Mouse (Mus musculus) neural tube, embryonic 13.5 days (tissue): ENCODE measurements around the gene Folr1. TPM values are rescaled to one million over a fixed set of nuclear protein-coding genes. Genes with fewer than 3 reads are reported as not detected.

Experiments
- ATAC-seq: fragments of 200-750 bp; cut with Nextera tagmentation; 2 replicates; pipeline ENCODE4 v1.8.0; 2017; ENCODE audit warnings: low read depth, mild to moderate bottlenecking, moderate TSS enrichment, moderate library complexity
- H3K27ac ChIP-seq: fragments of 300-500 bp; sonication (generic); replicated peaks from 2 replicates; pipeline ENCODE4 v1.5.1; 2015; ENCODE audit warnings: moderate library complexity, mild to moderate bottlenecking, inconsistent platforms
- H3K27me3 ChIP-seq: fragments of 300-500 bp; sonication (generic); 2 replicates; pipeline ENCODE4 v1.6.1; 2015; ENCODE audit warnings: mild to moderate bottlenecking, inconsistent platforms
- H3K36me3 ChIP-seq: fragments of 300-500 bp; sonication (generic); 2 replicates; pipeline ENCODE4 v1.6.1; 2015; ENCODE audit warnings: mild to moderate bottlenecking, inconsistent platforms
- H3K4me1 ChIP-seq: fragments of 300-500 bp; sonication (generic); replicated peaks from 2 replicates; pipeline ENCODE4 v1.6.1; 2015; ENCODE audit warnings: inconsistent platforms
- H3K4me2 ChIP-seq: fragments of 300-500 bp; sonication (generic); 2 replicates; pipeline ENCODE4 v1.6.1; 2015; ENCODE audit warnings: inconsistent platforms, mild to moderate bottlenecking, moderate library complexity
- H3K4me3 ChIP-seq: fragments of 300-500 bp; sonication (generic); 2 replicates; pipeline ENCODE4 v1.5.1; 2015; ENCODE audit warnings: mild to moderate bottlenecking, inconsistent platforms
- H3K9ac ChIP-seq: fragments of 300-500 bp; sonication (generic); 2 replicates; pipeline ENCODE4 v1.6.1; 2015; ENCODE audit warnings: moderate library complexity, mild to moderate bottlenecking, inconsistent platforms
- H3K9me3 ChIP-seq: fragments of 300-500 bp; sonication (generic); 2 replicates; pipeline ENCODE4 v1.6.1; 2016; ENCODE audit warnings: inconsistent platforms
- WGBS: fragments of 180-500 bp; shearing (Covaris S2); methylation state at CpG from one replicate; pipeline ENCODE4 v1.1.7; 2015; 5-methylcytosine and 5-hydroxymethylcytosine counted together
- microRNA-seq: library from miRNA; unstranded; fragments of <30 nt; microRNA quantifications from one replicate; pipeline ENCODE4, GENCODE M21; 2016
- polyA plus RNA-seq: library from polyadenylated mRNA; unstranded; fragments of >200 nt; fragmentation: Nextera tagmentation; extraction: Ambion mirVana; gene quantifications from 2 replicates; pipeline ENCODE4 v1.2.1, GENCODE M21; 2015

The Folr1 gene
- polyA plus RNA-seq, 1 experiment from 2014 or later: 0.77 TPM

DNA sequence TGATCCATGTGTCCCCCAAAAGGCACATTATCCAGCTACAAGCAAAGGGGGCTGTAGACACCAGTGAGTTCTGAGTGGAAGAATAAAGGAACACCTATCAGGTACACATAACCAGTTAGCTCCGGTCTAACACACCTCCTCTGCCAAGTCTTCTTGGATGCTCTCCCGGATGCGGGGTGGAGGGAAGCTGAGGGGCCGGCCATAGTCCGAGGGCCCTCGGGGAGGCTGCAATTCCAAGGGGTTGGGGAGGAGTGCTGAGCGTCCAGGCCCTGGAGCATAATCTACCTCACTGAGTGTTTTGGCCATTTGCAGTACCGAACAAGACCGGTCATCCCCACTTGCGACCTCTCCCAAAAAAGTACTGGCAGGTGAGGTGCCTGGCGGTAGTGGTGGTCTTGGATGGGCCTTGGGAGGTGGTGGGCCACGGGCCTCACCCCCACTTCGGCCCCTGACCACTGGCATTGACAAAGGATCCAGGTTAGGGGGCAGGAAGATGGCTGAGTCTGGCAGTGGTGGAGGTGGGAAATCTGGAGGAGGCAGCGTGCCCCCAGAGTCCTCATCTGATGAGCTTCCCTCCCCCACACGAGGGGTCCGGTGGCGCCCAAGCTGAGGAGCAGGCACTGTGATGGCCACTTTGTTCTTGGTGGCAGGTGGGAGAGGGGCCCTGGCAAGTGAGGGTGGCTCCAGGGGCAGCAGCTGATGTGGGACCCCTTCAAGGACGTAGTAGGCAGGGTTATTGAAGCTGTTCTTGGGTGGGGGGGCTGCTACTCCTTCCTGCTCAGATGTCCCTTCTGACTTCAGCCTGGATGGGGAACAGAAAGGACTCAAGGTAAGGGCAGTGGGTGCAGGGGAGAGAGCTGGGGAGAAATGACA is 46.6 kb downstream of the Folr1 start:
- H3K36me3 ChIP-seq: peaks cover 43% of the 10 kb centered on the region

DNA sequence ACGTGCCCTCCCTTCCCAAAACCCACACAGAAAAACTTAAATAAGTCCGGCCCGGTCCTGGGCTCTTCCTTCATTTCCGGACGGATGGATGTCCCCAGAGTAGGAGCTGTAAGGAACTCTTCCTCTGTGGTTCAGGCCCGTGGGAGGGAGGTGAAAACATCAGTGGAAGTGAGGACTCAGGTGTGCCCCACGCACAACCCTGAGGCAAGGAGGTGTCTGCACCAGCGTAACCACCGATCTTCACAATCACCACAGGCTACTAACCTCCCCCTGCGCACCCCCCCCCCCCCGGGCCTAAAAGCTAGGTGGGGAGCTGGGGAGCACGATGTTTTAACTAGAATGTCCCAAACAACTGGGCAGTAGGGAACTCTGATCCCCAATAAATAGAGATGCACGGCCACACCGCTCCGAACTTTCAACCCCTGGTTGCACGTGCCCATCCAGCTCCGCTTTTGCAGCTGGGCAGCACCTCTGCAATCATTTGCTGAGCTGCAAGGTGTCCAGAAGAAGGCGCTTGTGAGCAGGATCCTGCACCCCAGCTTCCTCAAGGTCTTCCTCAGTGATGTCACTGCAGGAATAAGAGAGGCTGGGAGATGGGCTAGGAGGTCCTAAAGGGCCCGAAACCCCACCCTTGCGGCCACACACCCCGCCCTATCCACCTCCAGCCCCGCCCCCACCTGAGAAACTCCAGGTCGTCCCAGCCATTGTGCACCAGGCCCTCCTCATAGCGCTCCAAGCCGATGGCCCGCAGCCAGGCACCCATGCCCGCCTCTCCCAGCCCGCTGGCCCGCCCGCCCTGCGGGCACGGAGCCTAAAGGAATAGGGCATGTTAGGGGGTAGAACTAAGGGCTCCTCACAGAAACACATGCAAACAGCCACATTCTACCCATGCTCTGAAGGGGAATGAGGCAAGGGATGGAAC is 47.5 kb downstream of the Folr1 start:
- Histone ChIP-seq H3K4me2 (0 out of 2 replicates have a peak overlapping the region, but pooled peaks have one; percentile 11), H3K36me3 (peaks cover 34% of the 10 kb centered on the region)

More for the DNA sequence above, 46.6 kb downstream of the Folr1 start:
- no peak for ATAC-seq
- 85% methylated on average over 18 of the region's 18 CpGs for WGBS
- peaks cover 28% of the 10 kb centered on the region for H3K4me1 ChIP-seq
- H3K4me3 ChIP-seq: no peak overlapping the region
- peaks cover 51% of the 10 kb centered on the region for H3K27me3 ChIP-seq
- no peak overlapping the region for H3K4me2 ChIP-seq
- no peaks in the 10 kb centered on the region for H3K9me3 ChIP-seq
- H3K9ac ChIP-seq: no peak overlapping the region
- no peak overlapping the region for H3K27ac ChIP-seq

GRCm38 (mm10) chr7:101821571-101822501 is 48.8 kb downstream of the Folr1 start:
- Histone ChIP-seq H3K9ac (peak overlapping the region; percentile 54), H3K4me2 (peak overlapping the region; percentile 65), H3K36me3 (peaks cover 23% of the 10 kb centered on the region; the same call in 1 of the 2 replicates), H3K27me3 (peaks cover 73% of the 10 kb centered on the region), H3K27ac (no peak overlapping the region), H3K4me1 (peaks cover 42% of the 10 kb centered on the region), H3K4me3 (peak overlapping the region; percentile 39), H3K9me3 (no peaks in the 10 kb centered on the region)
- WGBS: under 1% methylated on average over 71 of the region's 71 CpGs
- peak; percentile 51 for ATAC-seq

More for the DNA sequence above, 47.5 kb downstream of the Folr1 start:
- 24% methylated on average over 31 of the region's 32 CpGs for WGBS
- Histone ChIP-seq H3K27me3 (peaks cover 60% of the 10 kb centered on the region), H3K4me1 (peaks cover 33% of the 10 kb centered on the region), H3K9me3 (no peaks in the 10 kb centered on the region), H3K27ac (no peak overlapping the region), H3K9ac (no peak overlapping the region), H3K4me3 (no peak overlapping the region)
- peak; percentile 15; the same call in 1 of the 2 replicates for ATAC-seq

DNA sequence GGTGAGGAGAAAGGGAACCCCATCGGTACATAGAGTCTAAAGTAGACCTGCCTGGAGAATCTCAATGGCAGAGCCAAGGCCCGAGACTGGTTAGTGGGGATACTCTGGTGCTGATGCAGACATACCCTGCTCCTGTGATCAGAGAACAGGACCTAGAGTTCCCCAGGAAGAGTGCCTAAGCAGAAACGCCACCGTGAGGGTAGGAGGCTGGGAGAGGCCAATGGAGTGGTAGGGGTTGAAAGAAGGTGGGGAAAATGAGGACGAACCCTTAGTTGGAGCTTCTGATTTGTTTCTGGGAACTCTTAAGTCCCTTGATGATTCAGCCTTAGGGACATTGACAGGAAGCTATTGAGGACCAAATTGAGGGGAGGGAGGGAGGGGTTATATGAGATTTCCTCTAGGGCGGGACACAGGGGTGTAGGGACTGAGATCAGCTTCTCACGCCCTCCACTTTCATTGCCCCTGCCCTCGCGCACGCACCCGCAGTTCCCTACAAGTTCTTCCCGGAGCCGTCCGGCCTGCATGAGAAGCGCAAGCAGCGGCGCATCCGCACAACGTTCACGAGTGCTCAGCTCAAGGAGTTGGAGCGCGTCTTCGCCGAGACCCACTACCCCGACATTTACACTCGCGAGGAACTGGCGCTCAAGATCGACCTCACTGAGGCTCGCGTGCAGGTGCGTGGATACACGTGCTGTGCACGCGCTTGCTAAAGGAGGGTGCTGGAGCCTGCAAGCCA is 50.1 kb downstream of the Folr1 start:
- Histone ChIP-seq H3K4me1 (peaks cover 42% of the 10 kb centered on the region), H3K27ac (no peak overlapping the region), H3K9me3 (no peaks in the 10 kb centered on the region), H3K9ac (peak overlapping the region; percentile 43; the same call in 1 of the 2 replicates), H3K4me2 (peak overlapping the region; percentile 65), H3K4me3 (peak overlapping the region; percentile 39), H3K36me3 (0 out of 2 replicates have a peak, but pooled peaks cover 9% of the 10 kb centered on the region), H3K27me3 (peaks cover 82% of the 10 kb centered on the region)
- WGBS: 2% methylated on average over 35 of the region's 35 CpGs
- ATAC-seq: no peak

- Histone ChIP-seq H3K9me3 (no peaks in the 10 kb centered on the region), H3K4me1 (peaks cover 36% of the 10 kb centered on the region), H3K4me3 (peak within 1 kb of the TSS; percentile 27), H3K9ac (no peak within 1 kb of the TSS), H3K4me2 (peak within 1 kb of the TSS; percentile 51), H3K27me3 (peaks cover 79% of the 10 kb centered on the region), H3K27ac (no peak within 1 kb of the TSS), H3K36me3 (no peaks in the 10 kb centered on the region)
- 1% methylated on average over 43 of the region's 45 CpGs for WGBS
- peak; percentile 25; the same call in 1 of the 2 replicates for ATAC-seq
These were observed 52.7 kb downstream of the Folr1 start, which contains the start of gene Phox2a for GRCm38 (mm10) chr7:101817861-101818401. Gene Phox2a (plus strand): TSS chr7:101818313.

Small RNA genes lying within 50 kb of the gene (microRNA-seq; reads per million reads assigned to microRNA genes)
- not detected for gene Gm22655

Other genes starting within 250 kb of the Folr1 start
- 30.4 and 33.8 TPM in 2 replicates for gene Clpb, start 207.2 kb downstream of the Folr1 start, polyA plus RNA-seq
- gene Phox2a, start 52.5 kb downstream of the Folr1 start, polyA plus RNA-seq: 1.1 and 2.3 TPM in 2 replicates
- 17.4 and 22.2 TPM in 2 replicates for gene Inppl1, start 32.6 kb downstream of the Folr1 start, polyA plus RNA-seq
- 2.3 and 3.3 TPM in 2 replicates for gene Folr2, start 13.6 kb downstream of the Folr1 start, polyA plus RNA-seq
- gene Anapc15, start 7.1 kb downstream of the Folr1 start, polyA plus RNA-seq: 72.7 and 81.9 TPM in 2 replicates
- gene Lamtor1, start 35.1 kb upstream of the Folr1 start, polyA plus RNA-seq: 134 and 139 TPM in 2 replicates
- 0.25 and 0.54 TPM in 2 replicates for gene Tomt, start 35.6 kb upstream of the Folr1 start, polyA plus RNA-seq
- gene Lrrc51, start 63.1 kb upstream of the Folr1 start, polyA plus RNA-seq: 6.6 and 8.3 TPM in 2 replicates
- 46.2 and 50.1 TPM in 2 replicates for gene Numa1, start 63.3 kb upstream of the Folr1 start, polyA plus RNA-seq
- 3.7 and 4.6 TPM in 2 replicates for gene Il18bp, start 147.9 kb upstream of the Folr1 start, polyA plus RNA-seq
- gene Rnf121, start 194.7 kb upstream of the Folr1 start, polyA plus RNA-seq: 30.7 and 33.2 TPM in 2 replicates
- gene Xndc1, start 194.7 kb upstream of the Folr1 start, polyA plus RNA-seq: 22.0 and 27.1 TPM in 2 replicates
- 1.9 and 2.5 TPM in 2 replicates for gene Xntrpc, start 194.9 kb upstream of the Folr1 start, polyA plus RNA-seq
- gene Trpc2, start 212.3 kb upstream of the Folr1 start, polyA plus RNA-seq: 1.8 TPM in 1 of 2 replicates, not detected in the other
- 0.71 and 1.2 TPM in 2 replicates for gene Art1, start 231.0 kb upstream of the Folr1 start, polyA plus RNA-seq
- 0.60 and 0.77 TPM in 2 replicates for gene Art5, start 238.7 kb upstream of the Folr1 start, polyA plus RNA-seq
- not detected in 2 replicates for gene Chrna10, start 246.0 kb upstream of the Folr1 start, polyA plus RNA-seq